Mouse (Mus musculus) small intestine, adult 2 months (tissue): ENCODE results near the gene 1700066M21Rik.

Source experiments
- CTCF ChIP-seq: fragments of 200-500 bp; IDR thresholded peaks from 2 replicates; pipeline ENCODE4 v1.5.1; 2012; ENCODE audit warnings: low read depth, mild to moderate bottlenecking, control low read depth, inconsistent platforms, low read length, moderate library complexity, mixed read lengths; ENCODE audit not compliant: insufficient replicate concordance, insufficient read length; ENCODE audit errors: extremely low read depth
- POLR2A ChIP-seq: fragments of 200-500 bp; IDR thresholded peaks from 2 replicates; pipeline ENCODE4 v1.6.1; 2012; ENCODE audit warnings: low read depth, mild to moderate bottlenecking, control low read depth, inconsistent platforms, low read length, moderate library complexity

- TF ChIP-seq POLR2A, result no peak
- no peak for TF ChIP-seq CTCF
These were observed 15.0 kb downstream of the 1700066M21Rik start for GRCm38 (mm10) chr1:57392417-57392816.
